Comparison of ENCODE assay signal across 10 mouse cellular contexts in the genomic region with DNA sequence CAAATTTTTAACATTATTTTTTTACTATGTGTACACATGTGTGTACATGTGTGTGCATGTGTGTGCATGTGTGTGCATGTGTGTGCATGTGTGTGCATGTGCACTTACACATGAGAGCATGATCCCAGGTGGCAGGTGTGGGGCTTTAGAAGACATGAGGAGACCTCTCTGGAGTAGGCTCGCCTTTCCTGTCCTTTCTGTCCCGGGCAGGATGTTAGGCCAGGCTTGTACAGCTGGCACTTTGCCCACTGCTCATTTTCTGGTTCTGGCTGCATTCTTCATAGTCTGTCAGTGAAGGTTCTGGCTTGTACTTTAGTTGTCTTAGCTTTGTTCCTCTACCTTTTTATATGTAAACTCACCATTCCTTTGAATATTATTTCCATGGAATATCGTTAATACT.
DNase-seq lines count a peak whose midpoint lies in the region; ATAC-seq lines count a peak whose summit lies in the region.
"Had no signal": no experiment of that assay in that cellular context is flagged by ENCODE, and none has a peak within 500 bp of the region (broad histone marks: within the 10 kb centered on the region; RNA-seq: fewer than 3 reads in every experiment).

No protein-coding gene starts in this region.

- no peak overlapping the region for H3K4me2 ChIP-seq in kidney, embryonic 16.5 days (replicated peaks; ENCODE audit: low read depth, low read length)
- H3K4me2 ChIP-seq: heart, embryonic 12.5 days had no signal

- H3K9ac ChIP-seq in kidney, embryonic 16.5 days (replicated peaks; ENCODE audit: low read length): no peak overlapping the region
- H3K9ac ChIP-seq: forebrain, postnatal 0 days; heart, embryonic 12.5 days had no signal

- ATAC-seq in kidney, embryonic 16.5 days (ENCODE audit: low FRiP score, low TSS enrichment): no peak
- ATAC-seq: forebrain, postnatal 0 days; inflammation-experienced regulatory T-cells, adult 6 months had no signal

- H3K27ac ChIP-seq in kidney, embryonic 16.5 days (ENCODE audit: low read length): no peak overlapping the region

- no peaks in the 10 kb centered on the region for H3K9me3 ChIP-seq in kidney, embryonic 16.5 days (ENCODE audit: low read length)
- H3K9me3 ChIP-seq: heart, embryonic 12.5 days had no signal

- no peaks in the 10 kb centered on the region for H3K36me3 ChIP-seq in kidney, embryonic 16.5 days (ENCODE audit: insufficient read depth, low read length)
- H3K36me3 ChIP-seq: heart, embryonic 12.5 days had no signal

- 0 out of 2 replicates have a peak, but pooled peaks cover 3% of the 10 kb centered on the region for H3K4me1 ChIP-seq in kidney, embryonic 16.5 days (ENCODE audit: insufficient read depth, low read length)

- 58% methylated on average over 3 of the region's 3 CpGs for WGBS in kidney, embryonic 16.5 days

- H3K27me3 ChIP-seq in kidney, embryonic 16.5 days (ENCODE audit: insufficient read depth, low read length): no peaks in the 10 kb centered on the region
- H3K27me3 ChIP-seq: heart, embryonic 12.5 days had no signal

- peak; percentile 40 for DNase-seq in kidney, adult 11 months
- peak; percentile 53 for DNase-seq in testis, postnatal 10 days (ENCODE audit: low spot score)
- DNase-seq in testis, postnatal 14 days (ENCODE audit: low spot score): no peak
- peak; percentile 26 for DNase-seq in cerebellum, adult 9-10 months
- DNase-seq in embryo, embryonic 11 days: no peak
- no peak for DNase-seq in yolk sac, embryonic 10.5 days (ENCODE audit: low spot score)
- DNase-seq: forebrain, postnatal 0 days had no signal

- no peak overlapping the region for H3K4me3 ChIP-seq in kidney, embryonic 16.5 days (ENCODE audit: low read length)
- H3K4me3 ChIP-seq: heart, embryonic 12.5 days had no signal

Comparison
In these comparisons a context has a peak if more than half of its experiments do, and no peak if none do; other contexts are left out.
1. DNase-seq: peak in kidney, adult 11 months (single experiment), testis, postnatal 10 days (single experiment) and cerebellum, adult 9-10 months (single experiment); none in testis, postnatal 14 days (single experiment), embryo, embryonic 11 days (single experiment) and yolk sac, embryonic 10.5 days (single experiment).